Mouse (Mus musculus) right cerebral cortex, adult 2 months (tissue): ENCODE results near the gene Fam124a.
A peak's percentile ranks its signal among the peaks of the same experiment; 100 is the strongest.
"Not testable (repeated sequence)": the region's sequence is repeated elsewhere in the genome, so short reads cannot be mapped to it uniquely, and the experiment has no call there.

Experiments
- DNase-seq, 2 experiments: peaks; one replicate each; pipeline ENCODE4 v3.0.0; 2021 to 2022; ENCODE audit warnings: low spot score in 2 of 2

Fam124a gene

GRCm38 (mm10) chr14:62555309-62555829 is at the start of gene Fam124a:
Fam124a (plus strand) TSS chr14:62555737.
- peak; percentile 78 to 85 for DNase-seq

GRCm38 (mm10) chr14:62506261-62506660 is 49.3 kb upstream of the Fam124a start:
- no peak for DNase-seq

GRCm38 (mm10) chr14:62509350-62509749 is 46.2 kb upstream of the Fam124a start:
- no peak for DNase-seq

- no peak for DNase-seq
Measured at GRCm38 (mm10) chr14:62512845-62513244, 42.7 kb upstream of the Fam124a start.

GRCm38 (mm10) chr14:62530951-62531350 is 24.6 kb upstream of the Fam124a start:
- no peak for DNase-seq

- DNase-seq = no peak
Measured at GRCm38 (mm10) chr14:62536127-62536526, 19.4 kb upstream of the Fam124a start.

GRCm38 (mm10) chr14:62536988-62537387 is 18.5 kb upstream of the Fam124a start:
- no peak for DNase-seq

GRCm38 (mm10) chr14:62539834-62540233 is 15.7 kb upstream of the Fam124a start:
- DNase-seq = peak in 1 of 2 experiments; percentile 28

- no peak for DNase-seq
Measured at GRCm38 (mm10) chr14:62541751-62542150, 13.8 kb upstream of the Fam124a start.

GRCm38 (mm10) chr14:62546296-62546695 is 9.2 kb upstream of the Fam124a start:
- DNase-seq = no peak

GRCm38 (mm10) chr14:62546746-62547145 is 8.8 kb upstream of the Fam124a start:
- DNase-seq = no peak

- no peak for DNase-seq
Measured at GRCm38 (mm10) chr14:62550121-62550520, 5.4 kb upstream of the Fam124a start.

- no peak for DNase-seq
Measured at GRCm38 (mm10) chr14:62552771-62553170, 2.8 kb upstream of the Fam124a start.

GRCm38 (mm10) chr14:62553786-62554185 is 1.8 kb upstream of the Fam124a start:
- no peak for DNase-seq

- peak; percentile 23 to 43 for DNase-seq
Measured at GRCm38 (mm10) chr14:62555840-62556810, 588 bp downstream of the Fam124a start.

- DNase-seq = no peak
Measured at GRCm38 (mm10) chr14:62557111-62557510, 1.6 kb downstream of the Fam124a start.

GRCm38 (mm10) chr14:62561875-62562748 is 6.6 kb downstream of the Fam124a start:
- DNase-seq = peak; percentile 58 to 59

GRCm38 (mm10) chr14:62563679-62564078 is 8.1 kb downstream of the Fam124a start:
- DNase-seq = no peak

GRCm38 (mm10) chr14:62566821-62567220 is 11.3 kb downstream of the Fam124a start, which contains the start of gene Gm4131:
Gm4131 (minus strand) TSS chr14:62566921.
- DNase-seq = not testable (repeated sequence)

- no peak for DNase-seq
Measured at GRCm38 (mm10) chr14:62569463-62569862, 13.9 kb downstream of the Fam124a start.

GRCm38 (mm10) chr14:62570299-62570698 is 14.8 kb downstream of the Fam124a start:
- no peak for DNase-seq

GRCm38 (mm10) chr14:62573454-62573853 is 17.9 kb downstream of the Fam124a start:
- no peak for DNase-seq
